Mouse (Mus musculus) liver, embryonic 14.5 days (tissue): ENCODE results near the gene Spop.

ENCODE experiments used
- CTCF ChIP-seq: IDR thresholded peaks from 2 replicates; pipeline ENCODE4 v1.5.1; 2016; ENCODE audit warnings: antibody characterized with exemption, low read depth, control low read depth
- EP300 ChIP-seq: IDR thresholded peaks from 2 replicates; pipeline ENCODE4 v1.6.1; 2016; ENCODE audit warnings: antibody characterized with exemption, low read depth

- TF ChIP-seq CTCF (no peak), EP300 (no peak)
These were observed 17.5 kb downstream of the Spop start for GRCm38 (mm10) chr11:95431344-95431743.
